Mouse (Mus musculus) ZHBTc4 (cell line): Measurements from ENCODE around the gene Sox15.

Experiments
- DNase-seq: peaks from one replicate; pipeline ENCODE4 v3.0.0-alpha.2; 2011; ENCODE audit warnings: low read depth, low spot score

The Sox15 gene

GRCm38 (mm10) chr11:69679144-69679543 lies 24.0 kb downstream of the Sox15 start:
- DNase-seq: no peak

- DNase-seq: no peak
Observed at GRCm38 (mm10) chr11:69680136-69680855, 25.2 kb downstream of the Sox15 start.

- peak; percentile 99 for DNase-seq
Observed at GRCm38 (mm10) chr11:69681314-69682208, 26.4 kb downstream of the Sox15 start, which contains the start of gene Senp3. TSS of gene Senp3 (minus strand) at chr11:69682084.

- no peak for DNase-seq
Observed at GRCm38 (mm10) chr11:69682209-69682839, 27.2 kb downstream of the Sox15 start.

GRCm38 (mm10) chr11:69682840-69683533 lies 27.9 kb downstream of the Sox15 start:
- DNase-seq: peak; percentile 94

GRCm38 (mm10) chr11:69683576-69683975 lies 28.5 kb downstream of the Sox15 start:
- DNase-seq: no peak

- no peak for DNase-seq
Observed at GRCm38 (mm10) chr11:69684128-69684745, 29.1 kb downstream of the Sox15 start.

GRCm38 (mm10) chr11:69684936-69685335 lies 29.8 kb downstream of the Sox15 start:
- DNase-seq: no peak

GRCm38 (mm10) chr11:69685526-69686148 lies 30.5 kb downstream of the Sox15 start, which contains the start of gene Tnfsf13:
TSS of gene Tnfsf13 (minus strand) at chr11:69685784.
- DNase-seq: no peak

GRCm38 (mm10) chr11:69686377-69686776 lies 31.3 kb downstream of the Sox15 start:
- DNase-seq: peak; percentile 60

GRCm38 (mm10) chr11:69687061-69687460 lies 31.9 kb downstream of the Sox15 start:
- no peak for DNase-seq

GRCm38 (mm10) chr11:69689891-69690290 lies 34.8 kb downstream of the Sox15 start:
- DNase-seq: peak; percentile 67

GRCm38 (mm10) chr11:69692196-69692811 lies 37.2 kb downstream of the Sox15 start:
- DNase-seq: no peak

- no peak for DNase-seq
Observed at GRCm38 (mm10) chr11:69692863-69693262, 37.7 kb downstream of the Sox15 start.

- no peak for DNase-seq
Observed at GRCm38 (mm10) chr11:69693421-69693965, 38.4 kb downstream of the Sox15 start.

- no peak for DNase-seq
Observed at GRCm38 (mm10) chr11:69695046-69695360, 39.9 kb downstream of the Sox15 start.

GRCm38 (mm10) chr11:69695361-69696181 lies 40.5 kb downstream of the Sox15 start, which contains the start of the genes Tnfsf12 and Tnfsfm13:
TSS of gene Tnfsf12 (minus strand) at chr11:69695849.
TSS of gene Tnfsfm13 (minus strand) at chr11:69696098.
- DNase-seq: no peak

- DNase-seq: no peak
Observed at GRCm38 (mm10) chr11:69697396-69697795, 42.3 kb downstream of the Sox15 start.

- peak; percentile 91 for DNase-seq
Observed at GRCm38 (mm10) chr11:69698574-69698973, 43.5 kb downstream of the Sox15 start.
